Mouse (Mus musculus) neural tube, embryonic 11.5 days (tissue): ENCODE measurements around the gene Hexim1. TPM values are rescaled to one million over a fixed set of nuclear protein-coding genes. Genes with fewer than 3 reads are reported as not detected.

Experiments used
- ATAC-seq: fragments of 200-750 bp; cut with Nextera tagmentation; 2 replicates; pipeline ENCODE4 v1.8.0; 2017; ENCODE audit warnings: moderate number of reproducible peaks, mild to moderate bottlenecking, moderate TSS enrichment, moderate library complexity; ENCODE audit not compliant: insufficient read depth, low FRiP score, low TSS enrichment
- DNase-seq: peaks from one replicate; pipeline ENCODE4 v3.0.0-alpha.2; 2015; ENCODE audit warnings: low spot score
- H3K27ac ChIP-seq: fragments of 300-500 bp; sonication (generic); 2 replicates; pipeline ENCODE4 v1.5.1; 2014; ENCODE audit warnings: low read depth, mild to moderate bottlenecking, low read length
- H3K27me3 ChIP-seq: fragments of 300-500 bp; sonication (generic); 2 replicates; pipeline ENCODE4 v1.6.1; 2014; ENCODE audit warnings: mild to moderate bottlenecking, low read length, mixed read lengths; ENCODE audit not compliant: control insufficient read depth, insufficient read depth
- H3K36me3 ChIP-seq: fragments of 300-500 bp; sonication (generic); 2 replicates; pipeline ENCODE4 v1.6.1; 2014; ENCODE audit warnings: mild to moderate bottlenecking, low read length, moderate library complexity, mixed read lengths; ENCODE audit not compliant: control insufficient read depth, insufficient read depth
- H3K4me1 ChIP-seq: fragments of 300-500 bp; sonication (generic); 2 replicates; pipeline ENCODE4 v1.6.1; 2014; ENCODE audit warnings: low read length, mixed read lengths; ENCODE audit not compliant: control insufficient read depth, insufficient read depth
- H3K4me2 ChIP-seq: fragments of 300-500 bp; sonication (generic); 2 replicates; pipeline ENCODE4 v1.6.1; 2014; ENCODE audit warnings: low read depth, mild to moderate bottlenecking, moderate library complexity
- H3K4me3 ChIP-seq: fragments of 300-500 bp; sonication (generic); 2 replicates; pipeline ENCODE4 v1.5.1; 2014; ENCODE audit warnings: low read depth, low read length
- H3K9ac ChIP-seq: fragments of 300-500 bp; sonication (generic); 2 replicates; pipeline ENCODE4 v1.6.1; 2014; ENCODE audit warnings: mild to moderate bottlenecking, low read length
- H3K9me3 ChIP-seq: fragments of 300-500 bp; sonication (generic); 2 replicates; pipeline ENCODE4 v1.6.1; 2016; ENCODE audit warnings: low read length; ENCODE audit not compliant: control insufficient read depth
- WGBS: fragments of 180-500 bp; shearing (Covaris S2); extraction: QIAGEN DNeasy Blood & Tissue Kit; methylation state at CpG from one replicate; pipeline ENCODE4 v1.1.7; 2014; 5-methylcytosine and 5-hydroxymethylcytosine counted together
- polyA plus RNA-seq: library from polyadenylated mRNA; unstranded; fragments of >200 nt; fragmentation: Nextera tagmentation; extraction: Ambion mirVana; gene quantifications from 2 replicates; pipeline ENCODE4 v1.2.1, GENCODE M21; 2014

Hexim1 gene
- polyA plus RNA-seq, 1 experiment from 2014 or later = 3.6 TPM

DNA sequence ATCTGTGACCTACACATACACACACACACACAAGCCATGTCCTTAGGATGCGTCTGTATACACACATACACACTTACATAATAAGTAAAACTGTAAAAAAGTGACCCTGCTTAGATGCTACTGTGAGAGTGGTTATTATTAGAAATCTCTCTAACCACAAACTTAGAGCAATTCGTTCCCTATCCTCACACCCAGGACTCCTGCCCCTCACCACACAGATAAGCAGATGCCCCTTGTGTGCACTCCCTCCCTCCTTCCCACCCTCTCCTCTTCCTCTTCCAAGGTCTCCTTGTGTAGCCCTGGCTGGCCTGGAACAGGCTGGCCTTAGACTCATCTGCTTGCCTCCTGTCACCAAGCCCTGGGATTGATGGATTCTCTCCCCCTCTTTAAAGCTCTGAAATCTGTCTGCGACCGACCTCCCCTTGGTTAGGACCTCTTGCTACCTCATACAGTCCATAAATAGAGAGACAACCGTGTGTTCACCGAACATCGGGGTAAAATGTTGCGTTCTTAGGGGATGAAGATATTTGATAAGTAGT, 20.1 kb downstream of the Hexim1 start:
- 86% methylated on average over 8 of the region's 8 CpGs for WGBS
- H3K9me3 ChIP-seq = no peaks in the 10 kb centered on the region

DNA sequence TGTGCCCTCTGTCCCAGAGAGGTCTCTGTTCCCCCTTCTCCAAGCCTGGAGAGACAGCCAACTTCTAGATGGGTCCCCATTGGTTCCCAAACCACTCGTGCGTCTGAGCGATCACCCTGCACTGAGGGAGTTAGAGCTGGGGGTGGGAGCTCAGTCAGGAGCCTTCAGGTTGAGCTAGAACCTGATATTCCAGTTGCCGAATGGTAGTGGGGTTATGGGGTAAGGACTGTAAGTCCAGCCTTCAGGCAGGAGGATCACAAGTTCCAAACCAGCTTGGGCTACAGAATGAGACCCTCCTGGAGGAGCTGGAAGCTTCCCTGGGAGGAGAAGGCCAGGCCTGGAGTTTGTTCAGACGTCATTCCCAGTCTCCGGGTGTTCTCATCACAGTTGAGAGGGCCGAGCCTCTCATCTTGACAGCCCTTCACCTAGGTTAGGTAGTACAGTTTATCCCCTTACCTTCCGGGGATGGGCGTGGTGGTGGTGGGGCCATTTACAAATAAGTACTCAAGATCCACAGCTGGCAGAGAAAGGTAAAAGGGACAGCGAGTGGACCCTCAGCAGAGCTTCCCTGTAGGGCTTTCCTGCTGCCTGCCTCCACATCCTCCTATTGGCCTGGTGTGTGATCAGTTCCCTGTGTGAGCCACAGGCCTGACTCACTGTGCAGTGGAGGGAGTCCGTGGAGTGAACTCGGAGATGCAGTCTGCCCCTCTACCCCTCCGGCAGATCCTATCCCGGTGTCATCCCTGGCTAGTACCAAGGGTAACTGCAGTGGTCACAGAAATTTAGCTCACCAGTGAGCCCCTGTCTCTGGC, 24.1 kb downstream of the Hexim1 start:
- Histone ChIP-seq H3K4me3 (no peak overlapping the region), H3K9me3 (no peaks in the 10 kb centered on the region), H3K27ac (no peak overlapping the region), H3K9ac (no peak overlapping the region; the same call in 1 of the 2 replicates), H3K36me3 (no peaks in the 10 kb centered on the region), H3K4me1 (peaks cover 3% of the 10 kb centered on the region), H3K27me3 (no peaks in the 10 kb centered on the region), H3K4me2 (no peak overlapping the region)
- 84% methylated on average over 14 of the region's 14 CpGs for WGBS
- ATAC-seq (no peak), DNase-seq (no peak)

More for the DNA sequence above, 20.1 kb downstream of the Hexim1 start:
- H3K36me3 ChIP-seq = no peaks in the 10 kb centered on the region
- peaks cover 10% of the 10 kb centered on the region; the same call in 1 of the 2 replicates for H3K4me1 ChIP-seq
- no peak overlapping the region for H3K27ac ChIP-seq
- no peaks in the 10 kb centered on the region for H3K27me3 ChIP-seq
- no peak overlapping the region for H3K4me3 ChIP-seq
- DNase-seq = no peak
- no peak overlapping the region for H3K4me2 ChIP-seq
- H3K9ac ChIP-seq = no peak overlapping the region
- ATAC-seq = no peak

GRCm38 (mm10) chr11:103140763-103141100, 24.7 kb downstream of the Hexim1 start:
- 58% methylated on average over 6 of the region's 6 CpGs for WGBS
- H3K4me2 ChIP-seq = no peak overlapping the region
- H3K9ac ChIP-seq = no peak overlapping the region
- H3K27me3 ChIP-seq = no peaks in the 10 kb centered on the region
- DNase-seq (no peak), ATAC-seq (no peak)
- H3K36me3 ChIP-seq = no peaks in the 10 kb centered on the region
- H3K9me3 ChIP-seq = no peaks in the 10 kb centered on the region
- H3K27ac ChIP-seq = no peak overlapping the region
- peaks cover 3% of the 10 kb centered on the region for H3K4me1 ChIP-seq
- no peak overlapping the region for H3K4me3 ChIP-seq

DNA sequence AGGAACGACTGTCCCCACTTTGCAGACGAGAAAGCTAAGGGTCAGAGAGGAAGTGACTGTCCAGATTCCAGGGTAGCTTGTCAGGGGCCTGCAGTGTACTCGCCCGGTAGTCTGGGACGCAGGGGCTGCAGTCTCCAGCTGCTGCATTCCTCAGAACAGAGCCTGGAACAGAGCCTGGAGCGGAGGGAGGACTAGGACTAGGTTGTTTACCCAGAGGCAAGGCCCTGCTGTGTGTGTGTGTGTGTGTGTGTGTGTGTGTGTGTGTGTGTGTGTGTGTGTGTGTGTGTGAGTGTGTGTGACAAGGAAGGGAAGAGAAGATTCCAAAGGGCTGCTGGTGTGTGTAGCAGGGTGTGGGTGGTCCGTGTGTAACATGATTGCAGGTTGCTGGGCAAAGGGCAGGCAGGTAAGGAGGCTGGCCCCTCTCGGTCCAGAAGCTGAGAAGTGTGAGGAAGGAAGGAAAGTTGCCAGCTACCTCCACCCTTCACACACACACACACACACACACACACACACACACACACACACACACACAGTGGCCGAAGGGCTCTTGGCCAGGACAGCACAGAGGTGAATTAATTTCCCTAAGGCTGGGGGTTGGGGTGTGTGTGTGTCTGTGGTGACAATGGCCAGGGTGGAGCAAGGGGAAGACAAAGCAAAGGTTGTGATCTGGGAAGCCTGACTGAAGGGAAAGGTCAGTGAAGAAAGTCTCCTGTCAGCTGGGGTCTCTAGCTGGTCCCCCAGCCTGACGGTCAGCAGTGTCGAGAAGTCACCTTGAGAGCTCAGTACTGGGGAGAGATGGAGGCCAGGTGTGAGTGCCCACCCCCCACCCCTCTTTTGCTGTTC, 25.3 kb downstream of the Hexim1 start:
- H3K27me3 ChIP-seq = no peaks in the 10 kb centered on the region
- H3K9me3 ChIP-seq = no peaks in the 10 kb centered on the region
- H3K36me3 ChIP-seq = no peaks in the 10 kb centered on the region
- no peak overlapping the region for H3K27ac ChIP-seq
- DNase-seq (no peak), ATAC-seq (no peak)
- 39% methylated on average over 11 of the region's 11 CpGs for WGBS
- H3K4me2 ChIP-seq = no peak overlapping the region
- H3K9ac ChIP-seq = no peak overlapping the region
- no peak overlapping the region for H3K4me3 ChIP-seq
- peaks cover 3% of the 10 kb centered on the region for H3K4me1 ChIP-seq

DNA sequence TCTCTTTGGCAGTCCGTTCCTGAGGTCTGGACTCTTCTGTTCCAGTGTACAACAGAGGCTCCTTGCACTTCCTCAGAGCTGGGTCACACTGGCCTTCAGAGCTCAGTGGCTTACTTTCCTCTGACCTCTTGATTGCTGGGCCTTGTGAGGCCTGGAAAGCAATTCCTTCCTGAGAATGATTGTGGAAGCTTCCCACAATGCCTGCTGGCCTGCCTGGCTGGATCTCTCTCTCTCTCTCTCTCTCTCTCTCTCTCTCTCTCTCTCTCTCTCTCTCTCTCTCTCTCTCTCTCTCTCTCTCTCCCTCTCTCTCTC, 25.9 kb downstream of the Hexim1 start:
- Histone ChIP-seq H3K36me3 (no peaks in the 10 kb centered on the region), H3K4me3 (no peak overlapping the region), H3K4me1 (peaks cover 3% of the 10 kb centered on the region), H3K9ac (no peak overlapping the region), H3K9me3 (no peaks in the 10 kb centered on the region), H3K4me2 (no peak overlapping the region), H3K27me3 (no peaks in the 10 kb centered on the region), H3K27ac (no peak overlapping the region)
- WGBS = 42% methylated on average over 1 of the region's 1 CpGs
- ATAC-seq = no peak
- DNase-seq = no peak

- 32% methylated on average over 8 of the region's 8 CpGs for WGBS
- Histone ChIP-seq H3K27me3 (no peaks in the 10 kb centered on the region), H3K9ac (peak overlapping the region; percentile 9), H3K4me2 (no peak overlapping the region), H3K4me3 (no peak overlapping the region), H3K27ac (no peak overlapping the region), H3K4me1 (peaks cover 3% of the 10 kb centered on the region), H3K9me3 (no peaks in the 10 kb centered on the region), H3K36me3 (no peaks in the 10 kb centered on the region)
- ATAC-seq (no peak; the same call in 1 of the 2 replicates), DNase-seq (peak; percentile 38)
These were observed 26.6 kb downstream of the Hexim1 start for GRCm38 (mm10) chr11:103142441-103143182.

DNA sequence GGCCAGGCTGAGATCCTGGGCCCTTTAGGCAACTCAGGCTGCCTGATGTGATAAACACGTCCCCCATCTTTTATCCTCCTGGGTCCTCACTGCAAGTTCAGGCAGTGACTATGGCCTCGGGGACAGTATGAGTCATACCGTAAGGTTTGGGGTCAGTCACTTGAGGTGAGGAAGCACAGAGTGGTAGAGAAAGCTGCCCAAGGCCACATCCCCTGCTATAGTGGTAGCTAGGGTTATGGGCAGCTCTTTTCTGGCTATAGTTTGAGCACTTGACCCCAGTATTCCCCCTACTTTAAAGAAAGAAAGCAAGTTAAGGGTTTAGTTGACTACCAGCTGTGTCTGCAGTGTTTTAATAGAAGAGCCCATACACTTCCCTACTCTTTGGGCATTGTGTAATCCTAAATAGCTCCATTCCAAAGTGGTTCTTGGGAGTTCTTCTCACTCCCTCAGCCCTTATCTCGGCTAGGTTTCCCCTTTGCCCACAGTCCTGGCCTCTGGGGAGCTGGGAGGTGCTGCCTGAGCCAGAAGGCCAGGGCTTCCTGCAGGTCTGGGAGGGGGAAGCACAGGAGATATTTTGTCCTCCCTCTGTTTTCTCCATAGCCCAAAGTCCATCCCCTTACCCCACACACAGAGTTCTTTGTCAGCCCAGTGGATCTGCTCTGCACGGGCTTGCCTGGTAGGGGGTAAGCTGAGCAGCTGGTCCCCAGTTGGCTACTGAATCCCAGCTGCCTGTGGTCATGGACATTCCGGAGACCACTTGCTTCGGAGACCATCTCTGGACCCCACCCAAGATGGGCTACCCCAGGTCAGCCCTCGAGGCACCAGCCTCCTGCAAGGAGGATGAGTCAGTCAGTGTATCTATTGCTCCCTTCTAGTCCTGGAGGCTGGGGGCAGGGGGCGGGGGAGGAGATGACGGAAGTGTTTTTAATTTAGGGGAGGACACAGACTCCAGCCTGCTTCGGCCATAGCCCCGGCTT, 28.6 kb downstream of the Hexim1 start:
- no peak overlapping the region for H3K27ac ChIP-seq
- 44% methylated on average over 12 of the region's 12 CpGs for WGBS

GRCm38 (mm10) chr11:103146386-103146785, 30.4 kb downstream of the Hexim1 start:
- no peaks in the 10 kb centered on the region for H3K9me3 ChIP-seq
- DNase-seq (no peak), ATAC-seq (no peak)
- no peak overlapping the region for H3K9ac ChIP-seq
- H3K27me3 ChIP-seq = no peaks in the 10 kb centered on the region
- H3K4me1 ChIP-seq = peaks cover 3% of the 10 kb centered on the region
- no peaks in the 10 kb centered on the region for H3K36me3 ChIP-seq
- no peak overlapping the region for H3K4me2 ChIP-seq
- WGBS = 95% methylated on average over 4 of the region's 4 CpGs
- H3K27ac ChIP-seq = no peak overlapping the region
- no peak overlapping the region for H3K4me3 ChIP-seq

More for the DNA sequence above, 28.6 kb downstream of the Hexim1 start:
- DNase-seq (no peak), ATAC-seq (no peak)
- H3K36me3 ChIP-seq = no peaks in the 10 kb centered on the region
- H3K4me1 ChIP-seq = peaks cover 3% of the 10 kb centered on the region
- H3K9ac ChIP-seq = no peak overlapping the region
- no peak overlapping the region for H3K4me3 ChIP-seq
- H3K4me2 ChIP-seq = no peak overlapping the region
- no peaks in the 10 kb centered on the region for H3K9me3 ChIP-seq
- no peaks in the 10 kb centered on the region for H3K27me3 ChIP-seq
